Mouse (Mus musculus) G1E (cell line): ENCODE data around the gene Gpr152. TPM values are rescaled to one million over a fixed set of nuclear protein-coding genes. Genes with fewer than 3 reads are reported as not detected.
"Not testable (repeated sequence)": the region's sequence is repeated elsewhere in the genome, so short reads cannot be mapped to it uniquely, and the experiment has no call there.

ENCODE experiments used
- ATAC-seq: 2 replicates; pipeline ENCODE4 v1.8.0; 2016; ENCODE audit warnings: mild to moderate bottlenecking; ENCODE audit not compliant: insufficient number of reproducible peaks, poor library complexity, low FRiP score, severe bottlenecking; ENCODE audit errors: extremely low read depth
- DNase-seq: peaks from one replicate; pipeline ENCODE4 v3.0.0; 2012; ENCODE audit warnings: low spot score
- H3K27me3 ChIP-seq: 2 replicates; pipeline ENCODE4 v1.6.1; 2012; ENCODE audit warnings: mild to moderate bottlenecking, low read length, inconsistent platforms; ENCODE audit not compliant: insufficient read depth
- H3K36me3 ChIP-seq: replicated peaks from 2 replicates; pipeline ENCODE3; 2012; ENCODE audit warnings: mild to moderate bottlenecking, inconsistent platforms
- H3K4me1 ChIP-seq: 2 replicates; pipeline ENCODE4 v1.6.1; 2012; ENCODE audit warnings: low read depth, low read length, inconsistent platforms, mixed read lengths; ENCODE audit not compliant: insufficient read depth
- H3K4me3 ChIP-seq: 2 replicates; pipeline ENCODE4 v1.5.1; 2012; ENCODE audit warnings: low read depth, mild to moderate bottlenecking, inconsistent platforms, low read length, moderate library complexity, mixed read lengths
- H3K9me3 ChIP-seq: replicated peaks from 2 replicates; pipeline ENCODE4 v1.6.1; 2012; ENCODE audit warnings: inconsistent platforms
- CTCF ChIP-seq: IDR thresholded peaks from 2 replicates; pipeline ENCODE4 v1.5.1; 2012; ENCODE audit warnings: low read depth, low read length, inconsistent platforms, mixed read lengths
- GATA1 ChIP-seq: IDR thresholded peaks from 2 replicates; pipeline ENCODE4 v1.6.1; 2012; ENCODE audit warnings: borderline replicate concordance, low read length, inconsistent platforms, mixed read lengths
- GATA2 ChIP-seq: IDR thresholded peaks from 2 replicates; pipeline ENCODE4 v1.6.1; 2012; ENCODE audit warnings: low read depth, low read length, inconsistent platforms, borderline replicate concordance
- POLR2AphosphoS5 ChIP-seq: IDR thresholded peaks from 2 replicates; pipeline ENCODE4 v1.6.1; 2012; ENCODE audit warnings: low read depth, low read length, inconsistent platforms; ENCODE audit not compliant: insufficient replicate concordance
- TAL1 ChIP-seq: conservative IDR thresholded peaks from 2 replicates; pipeline ENCODE4 v1.6.1; 2012; ENCODE audit warnings: low read depth, low read length, inconsistent platforms, mixed read lengths
- polyA plus RNA-seq: library from polyadenylated mRNA; stranded (reverse); fragments of >175 nt; gene quantifications from 2 replicates; pipeline ENCODE4 v1.2.3, GENCODE M21; 2012
- total RNA-seq, 2 experiments: library from RNA; stranded (forward) in 1 of 2; stranded (reverse) in 1 of 2; fragments of 200-1000 nt in 1 of 2; fragments of >200 nt in 1 of 2; fragmentation: Nextera tagmentation in 1 of 2; gene quantifications; 2 replicates each; pipeline ENCODE4 v1.2.3; 2014 to 2017

Gpr152 gene
- total and polyA plus RNA-seq, 3 experiments = 0.11 TPM; not detected in 2

- DNase-seq = peak; percentile 80
- H3K4me3 ChIP-seq = peak overlapping the region; percentile 73
- H3K9me3 ChIP-seq = no peaks in the 10 kb centered on the region
- peaks cover 66% of the 10 kb centered on the region for H3K4me1 ChIP-seq
- H3K36me3 ChIP-seq = peaks cover 31% of the 10 kb centered on the region
- peak; percentile 73 for ATAC-seq
- no peak for TF ChIP-seq GATA1
- TF ChIP-seq POLR2AphosphoS5 = no peak
- no peaks in the 10 kb centered on the region for H3K27me3 ChIP-seq
Observed at GRCm38 (mm10) chr19:4121097-4121805, 18.3 kb upstream of the Gpr152 start.

GRCm38 (mm10) chr19:4121896-4122295 lies 17.7 kb upstream of the Gpr152 start:
- DNase-seq, ATAC-seq, H3K27me3 ChIP-seq, H3K4me3 ChIP-seq, H3K9me3 ChIP-seq: not testable (repeated sequence)
- H3K36me3 ChIP-seq = peaks cover 26% of the 10 kb centered on the region
- peaks cover 72% of the 10 kb centered on the region for H3K4me1 ChIP-seq

GRCm38 (mm10) chr19:4122411-4123370 lies 16.9 kb upstream of the Gpr152 start:
- no peak for DNase-seq
- no peaks in the 10 kb centered on the region for H3K9me3 ChIP-seq
- peaks cover 80% of the 10 kb centered on the region for H3K4me1 ChIP-seq
- ATAC-seq = no peak
- H3K27me3 ChIP-seq = no peaks in the 10 kb centered on the region
- H3K36me3 ChIP-seq = peaks cover 26% of the 10 kb centered on the region
- TF ChIP-seq TAL1 (no peak), CTCF (no peak), GATA2 (no peak), GATA1 (no peak), POLR2AphosphoS5 (no peak)
- no peak overlapping the region; the same call in 1 of the 2 replicates for H3K4me3 ChIP-seq

- Histone ChIP-seq H3K4me1 (peaks cover 74% of the 10 kb centered on the region), H3K36me3 (peaks cover 28% of the 10 kb centered on the region), H3K27me3 (no peaks in the 10 kb centered on the region), H3K4me3 (no peak overlapping the region; the same call in 1 of the 2 replicates), H3K9me3 (no peaks in the 10 kb centered on the region)
- DNase-seq (no peak), ATAC-seq (no peak)
- no peak for TF ChIP-seq CTCF
- no peak for TF ChIP-seq GATA2
- TF ChIP-seq POLR2AphosphoS5 = no peak
- TF ChIP-seq TAL1 = no peak
- TF ChIP-seq GATA1 = no peak
Observed at GRCm38 (mm10) chr19:4124432-4124831, 15.2 kb upstream of the Gpr152 start.

- H3K27me3 ChIP-seq, DNase-seq, H3K9me3 ChIP-seq, ATAC-seq: not testable (repeated sequence)
- H3K4me1 ChIP-seq = peaks cover 65% of the 10 kb centered on the region
- H3K4me3 ChIP-seq = peak overlapping the region; percentile 85
- peaks cover 36% of the 10 kb centered on the region for H3K36me3 ChIP-seq
Observed at GRCm38 (mm10) chr19:4125268-4125667, 14.3 kb upstream of the Gpr152 start.

- ATAC-seq (peak; percentile 87), DNase-seq (peak; percentile 90)
- H3K9me3 ChIP-seq = no peaks in the 10 kb centered on the region
- H3K36me3 ChIP-seq = peaks cover 41% of the 10 kb centered on the region
- H3K27me3 ChIP-seq = no peaks in the 10 kb centered on the region
- peak within 1 kb of the TSS; percentile 85 for H3K4me3 ChIP-seq
- 0 out of 2 replicates have a peak, but pooled peaks have one; percentile 6 for TF ChIP-seq CTCF
- TF ChIP-seq GATA1 = no peak
- H3K4me1 ChIP-seq = peaks cover 64% of the 10 kb centered on the region
Observed at GRCm38 (mm10) chr19:4125741-4126696, 13.6 kb upstream of the Gpr152 start, which contains the start of gene Aip. TSS of gene Aip (minus strand) at chr19:4125858.
